ENCODE assay signal across 7 mouse cellular contexts in the genomic region with DNA sequence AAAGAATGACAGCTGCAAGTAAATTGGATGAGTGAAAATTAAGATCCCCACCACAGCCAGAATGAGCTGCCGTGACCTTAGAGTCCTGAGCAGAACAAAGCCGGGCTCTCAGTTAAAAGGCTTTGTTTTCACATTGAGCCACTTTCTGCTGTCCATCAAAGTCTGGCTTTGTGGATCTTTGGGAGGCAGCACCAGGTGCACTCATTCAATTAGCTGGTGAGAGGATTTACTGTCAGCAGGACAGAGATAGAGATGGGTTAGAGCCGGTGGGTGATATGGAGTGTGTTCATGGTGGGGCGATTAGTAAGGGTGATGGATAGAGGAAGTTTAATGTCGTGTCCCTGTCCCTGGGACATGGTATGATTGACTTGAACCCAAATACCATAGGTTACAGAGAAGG.
DNase-seq lines count a peak whose midpoint lies in the region; ATAC-seq lines count a peak whose summit lies in the region.

No protein-coding gene starts in this region.

- H3K4me1 ChIP-seq in hindbrain, embryonic 10.5 days (replicated peaks), result peaks cover 19% of the 10 kb centered on the region; the same call in 1 of the 2 replicates
- H3K4me1 ChIP-seq in midbrain, embryonic 11.5 days (ENCODE audit: control insufficient read depth, insufficient read depth, low read length), result peaks cover 13% of the 10 kb centered on the region; the same call in 1 of the 2 replicates

- peak overlapping the region; percentile 44 for H3K4me3 ChIP-seq in hindbrain, embryonic 10.5 days
- H3K4me3 ChIP-seq in midbrain, embryonic 11.5 days (ENCODE audit: low read depth, low read length), result no peak overlapping the region

- peak overlapping the region; percentile 82 for H3K27ac ChIP-seq in hindbrain, embryonic 10.5 days
- H3K27ac ChIP-seq in midbrain, embryonic 11.5 days (ENCODE audit: low read depth, low read length), result peak overlapping the region; percentile 71; the same call in 1 of the 2 replicates

- H3K4me2 ChIP-seq in midbrain, embryonic 11.5 days, result peak overlapping the region; percentile 44; the same call in 1 of the 2 replicates

- peak overlapping the region; percentile 47; the same call in 1 of the 2 replicates for H3K9ac ChIP-seq in midbrain, embryonic 11.5 days (ENCODE audit: low read length)

- WGBS in hindbrain, embryonic 10.5 days, result 1% methylated on average over 5 of the region's 5 CpGs
- WGBS in midbrain, embryonic 11.5 days, result under 1% methylated on average over 5 of the region's 5 CpGs

- no peaks in the 10 kb centered on the region for H3K36me3 ChIP-seq in hindbrain, embryonic 10.5 days
- no peaks in the 10 kb centered on the region for H3K36me3 ChIP-seq in midbrain, embryonic 11.5 days (ENCODE audit: control insufficient read depth, insufficient read depth, low read length)

- no peaks in the 10 kb centered on the region for H3K27me3 ChIP-seq in hindbrain, embryonic 10.5 days (ENCODE audit: insufficient read depth, poor library complexity, severe bottlenecking)
- H3K27me3 ChIP-seq in midbrain, embryonic 11.5 days (ENCODE audit: control insufficient read depth, insufficient read depth, low read length), result no peaks in the 10 kb centered on the region

- no peaks in the 10 kb centered on the region for H3K9me3 ChIP-seq in hindbrain, embryonic 10.5 days
- H3K9me3 ChIP-seq in midbrain, embryonic 11.5 days (ENCODE audit: control insufficient read depth, low read length), result no peaks in the 10 kb centered on the region

- DNase-seq in Muller cell, postnatal 12 days (ENCODE audit: inconsistent ontology term), result peak; percentile 45
- DNase-seq in ZHBTc4 (ENCODE audit: low read depth, low spot score), result peak; percentile 11
- DNase-seq in hindbrain, embryonic 10.5 days (ENCODE audit: low spot score), result peak; percentile 74
- peak; percentile 93 for DNase-seq in midbrain, embryonic 11.5 days (ENCODE audit: low spot score, missing footprints)
- DNase-seq in layer of hippocampus, postnatal 14 days (ENCODE audit: low spot score in 2 of 2), result no peak
- DNase-seq in gastrocnemius, adult 8-10 months (ENCODE audit: low spot score in 2 of 2), result no peak
- DNase-seq in gastrocnemius, postnatal 36 days, result no peak

- peak; percentile 91 for ATAC-seq in midbrain, embryonic 11.5 days (ENCODE audit: low FRiP score)

- intact Hi-C loops in gastrocnemius, postnatal 36 days (cut with DNase I), result no loop called here

Comparison
In these comparisons a context has a peak if more than half of its experiments do, and no peak if none do; other contexts are left out.
1. DNase-seq: peak in Muller cell, postnatal 12 days (single experiment), ZHBTc4 (single experiment), hindbrain, embryonic 10.5 days (single experiment) and midbrain, embryonic 11.5 days (single experiment); none in layer of hippocampus, postnatal 14 days (0 of 2), gastrocnemius, adult 8-10 months (0 of 2) and gastrocnemius, postnatal 36 days (0 of 2).